In the genomic region with DNA sequence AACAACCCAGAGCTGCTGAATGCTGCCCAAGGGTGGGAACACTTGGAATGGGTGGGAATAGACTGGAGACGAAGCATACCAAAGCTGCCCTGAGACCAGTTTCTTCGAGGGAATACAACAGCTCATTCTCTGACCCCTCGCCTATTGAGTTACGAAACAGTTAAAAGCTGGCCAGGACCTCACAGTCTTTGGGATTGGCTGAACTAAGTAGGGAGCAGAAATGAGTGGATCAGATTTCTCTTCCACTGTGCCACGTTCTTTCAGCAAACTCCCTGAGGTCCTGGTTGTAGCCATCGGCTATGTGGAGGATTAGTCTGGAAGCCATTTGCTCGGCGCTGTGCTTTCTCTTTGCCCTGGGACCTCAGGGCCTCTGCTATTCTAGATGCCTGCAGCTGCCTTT, we compare ENCODE assay signal across 8 mouse cellular contexts. TPM values are rescaled to one million over a fixed set of nuclear protein-coding genes. Genes with fewer than 3 reads are reported as not detected.
A peak's percentile ranks its signal among the peaks of the same experiment; 100 is the strongest.
DNase-seq lines count a peak whose midpoint lies in the region; ATAC-seq and TF ChIP-seq lines count a peak whose summit lies in the region.

No protein-coding gene starts in this region.

- intact Hi-C loops in heart, adult 2 months (cut with DNase I), result no loop called here

- H3K4me2 ChIP-seq in limb, embryonic 11.5 days (ENCODE audit: low read depth, severe bottlenecking), result peak overlapping the region; percentile 28

- no peaks in the 10 kb centered on the region for H3K79me2 ChIP-seq in heart, adult 2 months (replicated peaks; ENCODE audit: control insufficient read depth, insufficient read depth, low read length)

- ATAC-seq in limb, embryonic 11.5 days (ENCODE audit: insufficient number of reproducible peaks, low FRiP score, low TSS enrichment, low read depth), result peak; percentile 85

- H3K27me3 ChIP-seq in heart, adult 2 months (ENCODE audit: control insufficient read depth, insufficient read depth, low read length), result no peaks in the 10 kb centered on the region
- no peaks in the 10 kb centered on the region for H3K27me3 ChIP-seq in limb, embryonic 11.5 days (ENCODE audit: control insufficient read depth, insufficient read depth, low read length)
- H3K27me3 ChIP-seq in small intestine, adult 2 months (ENCODE audit: control insufficient read depth, insufficient read depth, low read length), result no peaks in the 10 kb centered on the region

- H3K9ac ChIP-seq in heart, adult 2 months (ENCODE audit: low read depth, low read length), result no peak overlapping the region
- peak overlapping the region; percentile 47; the same call in 1 of the 2 replicates for H3K9ac ChIP-seq in limb, embryonic 11.5 days (ENCODE audit: low read length)

- peak overlapping the region; percentile 51 for H3K27ac ChIP-seq in heart, adult 2 months
- peak overlapping the region; percentile 98 for H3K27ac ChIP-seq in limb, embryonic 11.5 days (replicated peaks; ENCODE audit: low read depth, low read length)
- peak overlapping the region; percentile 52 for H3K27ac ChIP-seq in small intestine, adult 2 months (ENCODE audit: insufficient read depth, low read depth, low read length)

- peaks cover 5% of the 10 kb centered on the region for H3K4me1 ChIP-seq in heart, adult 2 months (ENCODE audit: control insufficient read depth, insufficient read depth, low read length)
- peaks cover 20% of the 10 kb centered on the region for H3K4me1 ChIP-seq in limb, embryonic 11.5 days (ENCODE audit: control insufficient read depth, insufficient read depth, low read length)
- H3K4me1 ChIP-seq in small intestine, adult 2 months (ENCODE audit: control insufficient read depth, insufficient read depth, insufficient read length, low read length), result no peaks in the 10 kb centered on the region

- peak; percentile 61; the same call in 1 of the 2 replicates for TF ChIP-seq POLR2A in heart, adult 2 months (IDR thresholded peaks at IDR 0.05; ENCODE audit: insufficient read depth, low read depth, low read length)
- TF ChIP-seq POLR2A in small intestine, adult 2 months (IDR thresholded peaks at IDR 0.05; ENCODE audit: low read depth, low read length), result no peak

- no peaks in the 10 kb centered on the region for H3K9me3 ChIP-seq in limb, embryonic 11.5 days (ENCODE audit: control insufficient read depth, low read length)

- no peak overlapping the region for H3K4me3 ChIP-seq in heart, adult 2 months
- H3K4me3 ChIP-seq in limb, embryonic 11.5 days (ENCODE audit: low read depth, low read length), result no peak overlapping the region
- H3K4me3 ChIP-seq in small intestine, adult 2 months (ENCODE audit: low read depth, low read length), result no peak overlapping the region

- no peaks in the 10 kb centered on the region for H3K36me3 ChIP-seq in heart, adult 2 months (ENCODE audit: control insufficient read depth, insufficient read depth, low read length)
- H3K36me3 ChIP-seq in limb, embryonic 11.5 days (ENCODE audit: control insufficient read depth, insufficient read depth, low read length), result no peaks in the 10 kb centered on the region
- no peaks in the 10 kb centered on the region for H3K36me3 ChIP-seq in small intestine, adult 2 months (ENCODE audit: control insufficient read depth, insufficient read depth, low read length)

- 39% methylated on average over 8 of the region's 8 CpGs for WGBS in heart, adult 2 months
- 2% methylated on average over 8 of the region's 8 CpGs for WGBS in limb, embryonic 11.5 days
- WGBS in small intestine, adult 2 months, result 57% methylated on average over 8 of the region's 8 CpGs

- TF ChIP-seq EP300 in heart, adult 2 months (IDR thresholded peaks at IDR 0.05; ENCODE audit: insufficient read depth, low read depth, low read length), result no peak

- TF ChIP-seq CTCF in heart, adult 2 months (IDR thresholded peaks at IDR 0.05), result no peak
- no peak for TF ChIP-seq CTCF in small intestine, adult 2 months (IDR thresholded peaks at IDR 0.05; ENCODE audit: extremely low read depth, insufficient read length, insufficient replicate concordance, low read depth, low read length)

- peak; percentile 76 for DNase-seq in Muller cell, postnatal 12 days (ENCODE audit: inconsistent ontology term)
- peak; percentile 85 for DNase-seq in embryo, embryonic 10.5 days (ENCODE audit: low spot score)
- peak in 1 of 2 experiments; percentile 53 for DNase-seq in heart, adult 2 months
- DNase-seq in limb, embryonic 11.5 days (ENCODE audit: low spot score), result peak; percentile 77
- DNase-seq in left cerebral cortex, adult 8-10 months (ENCODE audit: low spot score in 2 of 2), result no peak
- DNase-seq in spleen, adult 12 weeks (ENCODE audit: low spot score), result no peak
- DNase-seq in right cerebral cortex, postnatal 4 days, result no peak

RNA-seq across cellular contexts. Expression of gene Nedd4, which starts 9.2 kb away (rescaled TPM):
- total RNA-seq in heart, adult 2 months (2021), result 100 to 1,000 TPM; 317 to 357 TPM
- polyA plus RNA-seq in heart, adult 2 months (2012; rRNA removed), result 129 and 289 TPM in 2 replicates
- 815 and 849 TPM in 2 replicates for polyA plus RNA-seq in limb, embryonic 11.5 days (2014; fragmentation: Nextera tagmentation; extraction: Ambion mirVana)
- 12.3 and 18.7 TPM in 2 replicates for polyA plus RNA-seq in small intestine, adult 2 months (2012; rRNA removed)
- 100 to 1,000 TPM; 276 to 301 (median 288) TPM for total RNA-seq in left cerebral cortex, adult 8-10 months (2022)

Comparison
In these comparisons a context has a peak if more than half of its experiments do, and no peak if none do; other contexts are left out.
1. DNase-seq: peak in Muller cell, postnatal 12 days (single experiment), embryo, embryonic 10.5 days (single experiment) and limb, embryonic 11.5 days (single experiment); none in left cerebral cortex, adult 8-10 months (0 of 2), spleen, adult 12 weeks (single experiment) and right cerebral cortex, postnatal 4 days (single experiment).
2. Peak in every context shown above with its lines, with median percentiles within 50 percentile points of each other: H3K27ac ChIP-seq.